In genomic region chr19:43561841-43562240, GRCm38 (mm10) we compare ENCODE assay signal across 20 mouse cellular contexts. TPM values are rescaled to one million over a fixed set of nuclear protein-coding genes. Genes with fewer than 3 reads are reported as not detected.
"Had no signal": no experiment of that assay in that cellular context is flagged by ENCODE, and none has a peak within 500 bp of the region (broad histone marks: within the 10 kb centered on the region; RNA-seq: fewer than 3 reads in every experiment).

No protein-coding gene starts in this region.

- H3K4me2 ChIP-seq: neural tube, embryonic 13.5 days; neural tube, embryonic 15.5 days; stomach, embryonic 15.5 days had no signal

- H3K9me3 ChIP-seq: neural tube, embryonic 13.5 days; neural tube, embryonic 15.5 days; stomach, embryonic 15.5 days had no signal

- H3K27me3 ChIP-seq: neural tube, embryonic 15.5 days; stomach, embryonic 15.5 days had no signal

- H3K36me3 ChIP-seq: neural tube, embryonic 13.5 days; neural tube, embryonic 15.5 days; stomach, embryonic 15.5 days had no signal

- DNase-seq: retina, postnatal 1 day; right cerebral cortex, adult 18-20 months; right cerebral cortex, postnatal 14 days; right cerebral cortex, postnatal 25 days; right cerebral cortex, postnatal 4 days; spleen, adult 18-20 months; thymus, adult 18-20 months; thymus, adult 2 months; thymus, postnatal 14 days; thymus, postnatal 25 days; thymus, postnatal 36 days; thymus, postnatal 4 days had no signal

- H3K4me1 ChIP-seq: neural tube, embryonic 13.5 days; neural tube, embryonic 15.5 days; stomach, embryonic 15.5 days had no signal

- H3K27ac ChIP-seq: neural tube, embryonic 13.5 days; neural tube, embryonic 15.5 days; stomach, embryonic 15.5 days; stomach, postnatal 0 days had no signal

- H3K4me3 ChIP-seq: neural tube, embryonic 13.5 days; neural tube, embryonic 15.5 days; stomach, embryonic 15.5 days had no signal

- H3K9ac ChIP-seq: neural tube, embryonic 13.5 days; neural tube, embryonic 15.5 days; stomach, embryonic 15.5 days had no signal

RNA-seq across cellular contexts. Expression of gene Nkx2-3, which starts 50.3 kb away (rescaled TPM):
- total RNA-seq: neutrophil, adult 5-6 weeks had no signal
- polyA plus RNA-seq: neural tube, embryonic 13.5 days; neural tube, embryonic 14.5 days; neural tube, embryonic 15.5 days; thymus, adult 2 months; thymus, postnatal 0 days; urinary bladder, adult 2 months had no signal
